Mouse (Mus musculus) heart, postnatal 0 days (tissue): ENCODE data around the gene Gng5. TPM values are rescaled to one million over a fixed set of nuclear protein-coding genes. Genes with fewer than 3 reads are reported as not detected.

Experiments
- ATAC-seq: fragments of 200-750 bp; cut with Nextera tagmentation; 2 replicates; pipeline ENCODE4 v1.8.0; 2017; ENCODE audit warnings: low read depth, moderate number of reproducible peaks, moderate library complexity; ENCODE audit not compliant: insufficient read depth
- DNase-seq: peaks from one replicate; pipeline ENCODE4 v3.0.0-alpha.2; 2016; ENCODE audit warnings: low spot score
- H3K27ac ChIP-seq: fragments of 300-500 bp; sonication (generic); 2 replicates; pipeline ENCODE4 v1.5.1; 2014; ENCODE audit warnings: low read depth, mild to moderate bottlenecking
- H3K27me3 ChIP-seq: fragments of 300-500 bp; sonication (generic); 2 replicates; pipeline ENCODE4 v1.6.1; 2014; ENCODE audit warnings: low read length, mixed read lengths; ENCODE audit not compliant: control insufficient read depth, insufficient read depth
- H3K36me3 ChIP-seq: fragments of 300-500 bp; sonication (generic); replicated peaks from 2 replicates; pipeline ENCODE4 v1.6.1; 2014; ENCODE audit warnings: low read length, mixed read lengths; ENCODE audit not compliant: control insufficient read depth, insufficient read depth
- H3K4me1 ChIP-seq: fragments of 300-500 bp; sonication (generic); 2 replicates; pipeline ENCODE4 v1.6.1; 2014; ENCODE audit warnings: antibody characterized with exemption; ENCODE audit not compliant: control insufficient read depth, insufficient read depth
- H3K4me2 ChIP-seq: fragments of 300-500 bp; sonication (generic); 2 replicates; pipeline ENCODE4 v1.6.1; 2014; ENCODE audit warnings: low read depth, mild to moderate bottlenecking, low read length, moderate library complexity
- H3K4me3 ChIP-seq: fragments of 300-500 bp; sonication (generic); 2 replicates; pipeline ENCODE4 v1.5.1; 2014; ENCODE audit warnings: low read depth, low read length
- H3K9ac ChIP-seq: fragments of 300-500 bp; sonication (generic); replicated peaks from 2 replicates; pipeline ENCODE4 v1.6.1; 2014; ENCODE audit warnings: low read depth, low read length, mixed read lengths
- H3K9me3 ChIP-seq: fragments of 300-500 bp; sonication (generic); replicated peaks from 2 replicates; pipeline ENCODE4 v1.6.1; 2016; ENCODE audit warnings: low read length; ENCODE audit not compliant: control insufficient read depth
- CTCF ChIP-seq: IDR thresholded peaks from 2 replicates; pipeline ENCODE4 v1.5.1; 2016; ENCODE audit warnings: antibody characterized with exemption, control low read depth, low read depth
- EP300 ChIP-seq: IDR thresholded peaks from 2 replicates; pipeline ENCODE4 v1.6.1; 2016; ENCODE audit warnings: antibody characterized with exemption, low read depth
- WGBS: fragments of 180-500 bp; shearing (Covaris S2); extraction: QIAGEN DNeasy Blood & Tissue Kit; methylation state at CpG from one replicate; pipeline ENCODE4 v1.1.7; 2014; 5-methylcytosine and 5-hydroxymethylcytosine counted together
- polyA plus RNA-seq: library from polyadenylated mRNA; unstranded; fragments of >200 nt; fragmentation: Nextera tagmentation; extraction: Ambion mirVana; gene quantifications from 2 replicates; pipeline ENCODE4 v1.2.1, GENCODE M21; 2015
- total RNA-seq: library from RNA; depleted of rRNA; stranded (reverse); fragments of >200 nt; gene quantifications from 2 replicates; pipeline ENCODE4 v1.2.3, GENCODE M21; 2014; ENCODE audit warnings: low replicate concordance; rRNA removed

Gng5 gene
- total and polyA plus RNA-seq, 2 experiments from 2014 or later: 380 to 1,164 TPM

DNA sequence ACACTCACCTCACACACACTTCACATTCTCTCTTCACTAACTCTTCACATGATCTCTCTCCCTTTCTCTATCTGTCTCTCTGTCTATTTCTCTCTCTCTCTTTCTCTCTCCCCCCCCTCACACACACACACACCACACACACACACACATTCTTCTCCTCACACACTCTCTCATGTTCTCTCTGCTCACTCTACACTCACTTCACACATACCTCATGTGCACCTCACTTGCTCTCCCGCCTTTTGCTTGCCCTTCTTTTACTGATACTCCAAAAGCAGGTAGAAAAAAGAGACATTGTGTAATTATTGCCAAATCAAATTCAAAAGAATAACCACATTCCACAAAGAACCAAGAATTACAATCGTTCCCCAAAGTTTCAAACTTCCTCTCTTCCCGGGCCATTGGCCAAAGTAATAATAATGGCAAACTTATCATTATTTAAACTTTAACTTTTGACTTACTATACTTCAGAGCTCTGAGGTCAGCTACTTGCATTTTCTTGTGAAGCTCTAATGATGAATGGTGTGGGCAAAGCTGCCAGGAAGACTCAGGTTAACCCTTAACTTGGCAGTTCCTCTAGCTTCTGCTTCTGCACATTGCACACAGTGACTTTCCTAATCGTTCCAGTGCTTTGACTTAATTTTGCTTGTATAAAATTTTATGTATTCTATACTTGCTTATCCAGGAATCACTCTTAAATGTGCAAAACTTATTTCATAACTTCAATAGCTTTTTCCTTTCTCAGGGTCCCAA is 41.1 kb downstream of the Gng5 start:
- Histone ChIP-seq H3K4me2 (no peak overlapping the region), H3K9ac (no peak overlapping the region), H3K4me3 (no peak overlapping the region), H3K27me3 (no peaks in the 10 kb centered on the region), H3K36me3 (no peaks in the 10 kb centered on the region), H3K9me3 (no peaks in the 10 kb centered on the region), H3K27ac (no peak overlapping the region), H3K4me1 (no peaks in the 10 kb centered on the region)
- ATAC-seq (no peak), DNase-seq (no peak)
- 57% methylated on average over 4 of the region's 4 CpGs for WGBS
- TF ChIP-seq EP300 (no peak), CTCF (no peak)

DNA sequence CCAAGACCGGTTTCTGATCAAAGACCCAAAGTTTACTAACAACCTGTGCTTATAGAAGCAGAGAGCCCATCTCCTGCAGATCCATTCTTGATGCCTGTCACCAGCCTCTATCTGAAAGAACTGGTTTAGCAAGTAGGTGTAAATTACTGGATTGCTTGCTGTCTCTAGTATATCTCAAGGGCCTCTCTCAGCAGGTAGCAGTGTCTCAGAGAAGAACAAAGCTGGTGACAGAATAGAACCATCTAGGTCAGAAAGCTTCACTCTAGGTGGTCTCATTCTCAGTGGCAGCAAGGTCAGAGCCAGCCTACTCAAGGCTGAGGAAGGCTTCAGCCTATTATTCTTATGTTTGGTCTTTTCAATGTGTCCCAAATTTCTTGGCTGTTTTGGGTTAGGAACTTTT is 44.0 kb downstream of the Gng5 start:
- no peak for DNase-seq
- TF ChIP-seq CTCF (no peak), EP300 (no peak)
- ATAC-seq: no peak
- no peaks in the 10 kb centered on the region for H3K27me3 ChIP-seq
- no peaks in the 10 kb centered on the region for H3K36me3 ChIP-seq
- H3K4me3 ChIP-seq: no peak overlapping the region
- no peak overlapping the region for H3K27ac ChIP-seq
- no peaks in the 10 kb centered on the region for H3K9me3 ChIP-seq
- 14% methylated on average over 1 of the region's 1 CpGs for WGBS
- H3K4me1 ChIP-seq: no peaks in the 10 kb centered on the region
- H3K9ac ChIP-seq: no peak overlapping the region
- no peak overlapping the region for H3K4me2 ChIP-seq

DNA sequence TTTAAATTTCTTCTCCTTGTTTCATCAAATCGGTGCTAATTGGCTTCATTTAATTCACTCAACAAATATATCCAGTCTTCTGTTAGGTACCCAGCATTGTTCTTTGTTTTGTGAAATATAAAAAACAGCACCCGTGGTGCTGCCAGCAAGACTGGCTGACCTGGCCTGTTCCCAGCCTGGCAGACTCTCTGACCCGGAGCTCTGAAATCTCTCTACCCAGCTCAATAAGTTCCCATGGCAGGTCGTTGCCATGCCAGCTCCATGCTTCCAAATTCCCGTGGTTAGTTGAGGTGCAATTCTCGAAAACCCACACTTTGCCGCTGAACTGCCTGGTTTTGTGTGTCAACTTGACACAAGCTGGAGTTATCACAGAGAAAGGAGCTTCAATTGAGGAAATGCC is 55.2 kb downstream of the Gng5 start:
- Histone ChIP-seq H3K4me3 (no peak overlapping the region), H3K9me3 (no peaks in the 10 kb centered on the region), H3K27me3 (no peaks in the 10 kb centered on the region), H3K36me3 (no peaks in the 10 kb centered on the region), H3K4me2 (no peak overlapping the region), H3K4me1 (no peaks in the 10 kb centered on the region), H3K27ac (no peak overlapping the region), H3K9ac (no peak overlapping the region)
- 79% methylated on average over 7 of the region's 7 CpGs for WGBS
- DNase-seq (no peak), ATAC-seq (no peak)
- no peak for TF ChIP-seq EP300
- TF ChIP-seq CTCF: no peak

Other genes with a start within 250 kb of the Gng5 start
- gene Ssx2ip, start 95.2 kb upstream of the Gng5 start, total RNA-seq: 6.4 and 13.8 TPM in 2 replicates
- 7.3 and 7.6 TPM in 2 replicates for gene Ssx2ip, start 95.2 kb upstream of the Gng5 start, polyA plus RNA-seq
- 4.2 and 11.4 TPM in 2 replicates for gene Ctbs, start 50.0 kb upstream of the Gng5 start, total RNA-seq
- gene Ctbs, start 50.0 kb upstream of the Gng5 start, polyA plus RNA-seq: 6.6 and 7.4 TPM in 2 replicates
- 0.23 and 0.81 TPM in 2 replicates for gene Spata1, start 54 bp upstream of the Gng5 start, total RNA-seq
- gene Spata1, start 54 bp upstream of the Gng5 start, polyA plus RNA-seq: 4.1 and 4.4 TPM in 2 replicates
- gene Rpf1, start 21.6 kb downstream of the Gng5 start, total RNA-seq: 17.0 and 17.8 TPM in 2 replicates
- gene Rpf1, start 21.6 kb downstream of the Gng5 start, polyA plus RNA-seq: 27.3 and 30.7 TPM in 2 replicates
- 1.6 and 4.5 TPM in 2 replicates for gene Uox, start 70.6 kb downstream of the Gng5 start, total RNA-seq
- gene Uox, start 70.6 kb downstream of the Gng5 start, polyA plus RNA-seq: 0.05 and 0.10 TPM in 2 replicates
- not detected in 2 replicates for gene Dnase2b, start 115.8 kb downstream of the Gng5 start, total RNA-seq
- not detected in 2 replicates for gene Dnase2b, start 115.8 kb downstream of the Gng5 start, polyA plus RNA-seq
- not detected in 2 replicates for gene 4930503B20Rik, start 151.5 kb downstream of the Gng5 start, total RNA-seq
- 0.22 TPM in 1 of 2 replicates, not detected in the other for gene 4930503B20Rik, start 151.5 kb downstream of the Gng5 start, polyA plus RNA-seq
- gene Samd13, start 185.8 kb downstream of the Gng5 start, total RNA-seq: 0.42 and 3.6 TPM in 2 replicates
- 1.8 and 2.8 TPM in 2 replicates for gene Samd13, start 185.8 kb downstream of the Gng5 start, polyA plus RNA-seq